8 mouse cellular contexts compared by ENCODE assay signal in genomic region chr8:105714139-105714538, GRCm38 (mm10). TPM values are rescaled to one million over a fixed set of nuclear protein-coding genes. Genes with fewer than 3 reads are reported as not detected.
DNase-seq lines count a peak whose midpoint lies in the region; ATAC-seq and TF ChIP-seq lines count a peak whose summit lies in the region.

No protein-coding gene starts in this region.

- H3K4me2 ChIP-seq in neural tube, embryonic 14.5 days (ENCODE audit: low read depth, low read length), result no peak overlapping the region

- TF ChIP-seq POLR2A in liver, adult 2 months (IDR thresholded peaks at IDR 0.05; ENCODE audit: extremely low read depth, insufficient read depth, low read length), result no peak
- TF ChIP-seq POLR2A in testis, adult 2 months (IDR thresholded peaks at IDR 0.05; ENCODE audit: control insufficient read depth, low read depth, low read length), result no peak

- ATAC-seq in neural tube, embryonic 14.5 days (ENCODE audit: low read depth), result peak; percentile 25; the same call in 1 of the 2 replicates

- H3K36me3 ChIP-seq in liver, adult 2 months (ENCODE audit: control insufficient read depth, insufficient read depth, low read length), result no peaks in the 10 kb centered on the region
- peaks cover 11% of the 10 kb centered on the region for H3K36me3 ChIP-seq in neural tube, embryonic 14.5 days (ENCODE audit: control insufficient read depth, insufficient read depth, low read length)
- H3K36me3 ChIP-seq in testis, adult 2 months (ENCODE audit: control insufficient read depth, insufficient read depth, low read length), result no peaks in the 10 kb centered on the region

- no peak overlapping the region for H3K9ac ChIP-seq in liver, adult 2 months (ENCODE audit: low read depth, low read length)
- H3K9ac ChIP-seq in neural tube, embryonic 14.5 days (replicated peaks; ENCODE audit: low read depth, low read length), result no peak overlapping the region

- no peaks in the 10 kb centered on the region for H3K9me3 ChIP-seq in neural tube, embryonic 14.5 days (ENCODE audit: control insufficient read depth, low read length)

- WGBS in liver, adult 2 months, result 6% methylated on average over 3 of the region's 3 CpGs
- 10% methylated on average over 3 of the region's 3 CpGs for WGBS in neural tube, embryonic 14.5 days

- no peaks in the 10 kb centered on the region for H3K27me3 ChIP-seq in liver, adult 2 months (ENCODE audit: control insufficient read depth, insufficient read depth, low read length)
- H3K27me3 ChIP-seq in neural tube, embryonic 14.5 days (ENCODE audit: control insufficient read depth, insufficient read depth, low read length), result no peaks in the 10 kb centered on the region
- H3K27me3 ChIP-seq in testis, adult 2 months (ENCODE audit: control insufficient read depth, insufficient read depth, low read length), result no peaks in the 10 kb centered on the region

- no peak overlapping the region for H3K27ac ChIP-seq in liver, adult 2 months (replicated peaks; ENCODE audit: insufficient read depth, low read depth, low read length)
- H3K27ac ChIP-seq in neural tube, embryonic 14.5 days (ENCODE audit: low read depth, low read length), result no peak overlapping the region
- no peak overlapping the region for H3K27ac ChIP-seq in testis, adult 2 months (ENCODE audit: control insufficient read depth, insufficient read depth, low read depth, low read length)

- H3K4me1 ChIP-seq in liver, adult 2 months (ENCODE audit: control insufficient read depth, insufficient read depth, low read length), result no peaks in the 10 kb centered on the region
- H3K4me1 ChIP-seq in neural tube, embryonic 14.5 days (ENCODE audit: control insufficient read depth, insufficient read depth, low read length), result no peaks in the 10 kb centered on the region
- H3K4me1 ChIP-seq in testis, adult 2 months (ENCODE audit: control insufficient read depth, insufficient read depth, low read length), result peaks cover 16% of the 10 kb centered on the region

- H3K79me2 ChIP-seq in liver, adult 2 months (ENCODE audit: control insufficient read depth, insufficient read depth, low read length), result no peaks in the 10 kb centered on the region

- DNase-seq in B cell, adult 2 months, result peak; percentile 94 to 95
- DNase-seq in adrenal gland, adult (ENCODE audit: inconsistent age in 2 of 2, low spot score in 1 of 2), result peak; percentile 84 to 95
- peak; percentile 93 for DNase-seq in embryo, embryonic 10 days (ENCODE audit: low spot score)
- DNase-seq in gonadal fat pad, adult 2 months (ENCODE audit: low read depth), result peak; percentile 20
- DNase-seq in kidney, adult 9 months, result peak; percentile 89
- peak; percentile 64 for DNase-seq in liver, adult 2 months (ENCODE audit: extremely low read depth, low read depth, low spot score)

- no peak overlapping the region for H3K4me3 ChIP-seq in liver, adult 2 months (ENCODE audit: insufficient read depth, low read depth, low read length)
- no peak overlapping the region for H3K4me3 ChIP-seq in neural tube, embryonic 14.5 days (ENCODE audit: low read depth, low read length)
- H3K4me3 ChIP-seq in testis, adult 2 months (ENCODE audit: control insufficient read depth, low read depth, low read length), result no peak overlapping the region

- peak; percentile 78 for TF ChIP-seq CTCF in liver, adult 2 months (IDR thresholded peaks at IDR 0.05; ENCODE audit: low read depth, low read length)
- TF ChIP-seq CTCF in testis, adult 2 months (IDR thresholded peaks at IDR 0.05; ENCODE audit: control insufficient read depth, insufficient read depth, insufficient replicate concordance, low read depth, low read length), result peak; percentile 77; the same call in 1 of the 2 replicates

RNA-seq across cellular contexts. Expression of gene Enkd1, which starts 6.1 kb away (rescaled TPM):
- polyA plus RNA-seq in gonadal fat pad, adult 2 months (2012; rRNA removed), result 5.8 and 8.4 TPM in 2 replicates
- total RNA-seq in liver, adult 2 months (2014; rRNA removed), result 0.13 TPM in 1 of 2 replicates, not detected in the other
- polyA plus RNA-seq in liver, adult 2 months (2012; rRNA removed), result 0.42 and 0.62 TPM in 2 replicates
- polyA plus RNA-seq in neural tube, embryonic 14.5 days (2014; fragmentation: Nextera tagmentation; extraction: Ambion mirVana), result 9.5 and 11.6 TPM in 2 replicates
- 84.2 and 98.6 TPM in 2 replicates for polyA plus RNA-seq in testis, adult 2 months (2012; rRNA removed)

RNA-seq across cellular contexts. Expression of gene 4933405L10Rik, which starts 6.7 kb away (rescaled TPM):
- 0.15 TPM in 1 of 2 replicates, not detected in the other for polyA plus RNA-seq in gonadal fat pad, adult 2 months (2012; rRNA removed)
- total RNA-seq in liver, adult 2 months (2014; rRNA removed), result not detected in 2 replicates
- polyA plus RNA-seq in liver, adult 2 months (2012; rRNA removed), result not detected in 2 replicates
- 0.30 and 0.42 TPM in 2 replicates for polyA plus RNA-seq in neural tube, embryonic 14.5 days (2014; fragmentation: Nextera tagmentation; extraction: Ambion mirVana)
- 55.8 and 60.1 TPM in 2 replicates for polyA plus RNA-seq in testis, adult 2 months (2012; rRNA removed)

RNA-seq across cellular contexts. Expression of gene Pard6a, which starts 13.2 kb away (rescaled TPM):
- 23.5 and 24.1 TPM in 2 replicates for polyA plus RNA-seq in gonadal fat pad, adult 2 months (2012; rRNA removed)
- 4.1 and 5.4 TPM in 2 replicates for total RNA-seq in liver, adult 2 months (2014; rRNA removed)
- 8.1 and 8.6 TPM in 2 replicates for polyA plus RNA-seq in liver, adult 2 months (2012; rRNA removed)
- 48.1 and 60.6 TPM in 2 replicates for polyA plus RNA-seq in neural tube, embryonic 14.5 days (2014; fragmentation: Nextera tagmentation; extraction: Ambion mirVana)
- 82.9 and 87.7 TPM in 2 replicates for polyA plus RNA-seq in testis, adult 2 months (2012; rRNA removed)

RNA-seq across cellular contexts. Expression of gene Acd, which starts 13.2 kb away (rescaled TPM):
- polyA plus RNA-seq in gonadal fat pad, adult 2 months (2012; rRNA removed), result 31.7 and 35.4 TPM in 2 replicates
- 1.5 and 3.2 TPM in 2 replicates for total RNA-seq in liver, adult 2 months (2014; rRNA removed)
- 18.3 and 22.8 TPM in 2 replicates for polyA plus RNA-seq in liver, adult 2 months (2012; rRNA removed)
- polyA plus RNA-seq in neural tube, embryonic 14.5 days (2014; fragmentation: Nextera tagmentation; extraction: Ambion mirVana), result 79.5 and 83.9 TPM in 2 replicates
- 40.2 and 40.4 TPM in 2 replicates for polyA plus RNA-seq in testis, adult 2 months (2012; rRNA removed)

RNA-seq across cellular contexts. Expression of gene Carmil2, which starts 28.1 kb away (rescaled TPM):
- polyA plus RNA-seq in gonadal fat pad, adult 2 months (2012; rRNA removed), result 0.60 and 0.81 TPM in 2 replicates
- total RNA-seq in liver, adult 2 months (2014; rRNA removed), result under 0.01 and 0.07 TPM in 2 replicates
- 0.32 and 0.64 TPM in 2 replicates for polyA plus RNA-seq in liver, adult 2 months (2012; rRNA removed)
- 21.7 and 22.3 TPM in 2 replicates for polyA plus RNA-seq in neural tube, embryonic 14.5 days (2014; fragmentation: Nextera tagmentation; extraction: Ambion mirVana)
- polyA plus RNA-seq in testis, adult 2 months (2012; rRNA removed), result 1.2 TPM in 2 replicates

Comparison
In these comparisons a context has a peak if more than half of its experiments do, and no peak if none do; other contexts are left out.
1. DNase-seq: peak in every context shown above with its lines; median percentile 94 in B cell, adult 2 months; 93 in embryo, embryonic 10 days; 90 in adrenal gland, adult; 89 in kidney, adult 9 months; 64 in liver, adult 2 months; 20 in gonadal fat pad, adult 2 months.
2. RNA of gene 4933405L10Rik, which starts 6.7 kb away (polyA plus RNA-seq): 55.8 to 60.1 TPM in testis, adult 2 months; 0.30 to 0.42 TPM in neural tube, embryonic 14.5 days, 0.15 TPM in gonadal fat pad, adult 2 months and not detected in liver, adult 2 months; every median in the first group is over 10 times any median in the second.